ENCODE assay signal across 16 mouse cellular contexts in genomic region chr14:50824219-50824618, GRCm38 (mm10). TPM values are rescaled to one million over a fixed set of nuclear protein-coding genes. Genes with fewer than 3 reads are reported as not detected.
DNase-seq lines count a peak whose midpoint lies in the region; ATAC-seq and TF ChIP-seq lines count a peak whose summit lies in the region.
"Had no signal": no experiment of that assay in that cellular context is flagged by ENCODE, and none has a peak within 500 bp of the region (broad histone marks: within the 10 kb centered on the region; RNA-seq: fewer than 3 reads in every experiment).

No protein-coding gene starts in this region.

- TF ChIP-seq CTCF in MEL (IDR thresholded peaks at IDR 0.05 in 2 of 3, conservative IDR thresholded peaks at IDR 0.05 in 1 of 3; ENCODE audit: control insufficient read depth in 1 of 3, insufficient read depth in 1 of 3, low read depth in 2 of 3, low read length in 3 of 3, poor library complexity in 1 of 3, severe bottlenecking in 1 of 3), result no peak
- no peak for TF ChIP-seq CTCF in small intestine, adult 2 months (IDR thresholded peaks at IDR 0.05; ENCODE audit: extremely low read depth, insufficient read length, insufficient replicate concordance, low read depth, low read length)

- no peak for ATAC-seq in erythroid progenitor cell, adult 5-6 weeks (replicated peaks; ENCODE audit: low FRiP score, poor library complexity, severe bottlenecking)
- ATAC-seq in forebrain, embryonic 13.5 days, result no peak
- ATAC-seq: intestine, embryonic 15.5 days had no signal

- H3K9ac ChIP-seq in MEL (ENCODE audit: control insufficient read depth, low read depth, low read length, poor library complexity, severe bottlenecking), result peak overlapping the region; percentile 31; the same call in 1 of the 2 replicates
- no peak overlapping the region for H3K9ac ChIP-seq in forebrain, embryonic 13.5 days
- H3K9ac ChIP-seq: intestine, embryonic 15.5 days had no signal

- no peak for TF ChIP-seq EP300 in MEL (IDR thresholded peaks at IDR 0.05; ENCODE audit: low read depth in 1 of 2, low read length in 2 of 2)

- H3K4me1 ChIP-seq in MEL (ENCODE audit: control insufficient read depth in 1 of 2, insufficient read depth in 2 of 2, low read length in 2 of 2), result peaks cover 2 to 7% of the 10 kb centered on the region in 2 experiments; a peak in 2 of 4 replicates
- H3K4me1 ChIP-seq in small intestine, adult 2 months (ENCODE audit: control insufficient read depth, insufficient read depth, insufficient read length, low read length), result no peaks in the 10 kb centered on the region
- H3K4me1 ChIP-seq in forebrain, embryonic 13.5 days, result no peaks in the 10 kb centered on the region
- H3K4me1 ChIP-seq: heart, embryonic 10.5 days; intestine, embryonic 15.5 days had no signal

- H3K9me3 ChIP-seq in MEL (replicated peaks; ENCODE audit: insufficient read depth, low read length), result no peaks in the 10 kb centered on the region
- H3K9me3 ChIP-seq in forebrain, embryonic 13.5 days (replicated peaks), result no peaks in the 10 kb centered on the region
- H3K9me3 ChIP-seq: heart, embryonic 10.5 days; intestine, embryonic 15.5 days had no signal

- TF ChIP-seq POLR2A in MEL (IDR thresholded peaks at IDR 0.05; ENCODE audit: control insufficient read depth in 1 of 2, insufficient read depth in 1 of 2, low read depth in 1 of 2, low read length in 2 of 2, poor library complexity in 1 of 2), result no peak
- no peak for TF ChIP-seq POLR2A in small intestine, adult 2 months (IDR thresholded peaks at IDR 0.05; ENCODE audit: low read depth, low read length)

- H3K27me3 ChIP-seq in MEL (ENCODE audit: control insufficient read depth in 1 of 2, insufficient read depth in 2 of 2, low read length in 2 of 2), result no peaks in the 10 kb centered on the region
- H3K27me3 ChIP-seq in small intestine, adult 2 months (ENCODE audit: control insufficient read depth, insufficient read depth, low read length), result no peaks in the 10 kb centered on the region
- no peaks in the 10 kb centered on the region for H3K27me3 ChIP-seq in forebrain, embryonic 13.5 days
- H3K27me3 ChIP-seq: intestine, embryonic 15.5 days had no signal

- TF ChIP-seq RAD21 in MEL (IDR thresholded peaks at IDR 0.05; ENCODE audit: low read depth, low read length), result no peak

- peak; percentile 37 for DNase-seq in lung, postnatal 36 days
- no peak for DNase-seq in lung, postnatal 25 days (ENCODE audit: low spot score)
- DNase-seq in MEL (ENCODE audit: low read depth, low spot score), result peak; percentile 57
- peak; percentile 72 for DNase-seq in induced T-regulatory cell, adult 2 months (ENCODE audit: low read depth)
- DNase-seq: cerebellum, adult 8-10 months; heart, postnatal 4 days; kidney, postnatal 10 days; thymus, postnatal 14 days had no signal

- no peaks in the 10 kb centered on the region for H3K79me2 ChIP-seq in MEL (ENCODE audit: control insufficient read depth, insufficient read depth, low read length, poor library complexity)

- no peak overlapping the region for H3K4me2 ChIP-seq in forebrain, embryonic 13.5 days
- H3K4me2 ChIP-seq: intestine, embryonic 15.5 days had no signal

- peak overlapping the region; percentile 41 for H3K27ac ChIP-seq in MEL (ENCODE audit: control insufficient read depth, low read depth, low read length)
- peak overlapping the region; percentile 37; the same call in 1 of the 2 replicates for H3K27ac ChIP-seq in small intestine, adult 2 months (ENCODE audit: insufficient read depth, low read depth, low read length)
- no peak overlapping the region for H3K27ac ChIP-seq in forebrain, embryonic 13.5 days
- H3K27ac ChIP-seq: heart, embryonic 10.5 days; intestine, embryonic 15.5 days had no signal

- 73% methylated on average over 9 of the region's 9 CpGs for whole genome bisulfite sequencing in small intestine, adult 2 months
- 89% methylated on average over 9 of the region's 9 CpGs for WGBS in forebrain, embryonic 13.5 days

- H3K36me3 ChIP-seq in MEL (ENCODE audit: control insufficient read depth in 1 of 2, insufficient read depth in 2 of 2, low read length in 2 of 2), result peaks cover 8 to 10% of the 10 kb centered on the region in 2 experiments; a peak in 3 of 4 replicates
- H3K36me3 ChIP-seq in small intestine, adult 2 months (ENCODE audit: control insufficient read depth, insufficient read depth, low read length), result peaks cover 82% of the 10 kb centered on the region
- peaks cover 45% of the 10 kb centered on the region for H3K36me3 ChIP-seq in forebrain, embryonic 13.5 days (ENCODE audit: poor library complexity, severe bottlenecking)

- H3K4me3 ChIP-seq in MEL (ENCODE audit: control insufficient read depth in 1 of 2, insufficient read depth in 1 of 2, low read depth in 2 of 2, low read length in 2 of 2), result peak overlapping the region; percentile 32 to 45; a peak in 3 of 4 replicates
- H3K4me3 ChIP-seq in small intestine, adult 2 months (ENCODE audit: low read depth, low read length), result 0 out of 2 replicates have a peak overlapping the region, but pooled peaks have one; percentile 9
- H3K4me3 ChIP-seq in forebrain, embryonic 13.5 days, result no peak overlapping the region
- H3K4me3 ChIP-seq: erythroblast, embryonic 14.5 days; heart, embryonic 10.5 days; intestine, embryonic 15.5 days had no signal

TF ChIP-seq in MEL, 35 proteins besides CTCF, POLR2A, EP300 and RAD21:
- TF ChIP-seq MAZ (IDR thresholded peaks at IDR 0.05; ENCODE audit: low read depth, low read length) (no peak), GATA1 (IDR thresholded peaks at IDR 0.05; ENCODE audit: low read depth, low read length) (peak; percentile 77), USF2 (IDR thresholded peaks at IDR 0.05; ENCODE audit: borderline replicate concordance in 1 of 2, insufficient read depth in 1 of 2, low read depth in 1 of 2, low read length in 2 of 2) (no peak), ZC3H11A (IDR thresholded peaks at IDR 0.05; ENCODE audit: low read depth, low read length) (no peak), E2F4 (IDR thresholded peaks at IDR 0.05; ENCODE audit: borderline replicate concordance, low read depth, low read length) (no peak), KAT2A (conservative IDR thresholded peaks at IDR 0.05; ENCODE audit: low read depth, low read length) (no peak), GABPA (IDR thresholded peaks at IDR 0.05; ENCODE audit: low read depth, low read length) (no peak), ZKSCAN1 (IDR thresholded peaks at IDR 0.05; ENCODE audit: low read depth, low read length) (no peak)
TF ChIP-seq in MEL: peak in this region for 1.

RNA-seq across cellular contexts. Expression of gene Parp2, which starts 16.6 kb away (rescaled TPM):
- 65.6 and 81.1 TPM in 2 replicates for total RNA-seq in MEL (2012; rRNA removed)
- polyA plus RNA-seq in MEL (2012; ENCODE audit: insufficient read depth in 1 of 2, insufficient read length in 2 of 2, low read depth in 1 of 2, low replicate concordance in 2 of 2, missing spikeins in 1 of 2), result 10 to 100 TPM in 1 of 2 experiments, not detected in 1; 83.2 TPM
- polyA plus RNA-seq in small intestine, adult 2 months (2012; rRNA removed), result 2.9 and 5.8 TPM in 2 replicates
- 18.0 and 29.3 TPM in 2 replicates for total RNA-seq in erythroid progenitor cell, adult 5-6 weeks (2015; ENCODE audit: low replicate concordance)
- 32.5 and 63.5 TPM in 2 replicates for total RNA-seq in erythroid progenitor cell, adult 5-6 weeks (2017; ENCODE audit: low replicate concordance)
- polyA plus RNA-seq in forebrain, embryonic 13.5 days (2015; fragmentation: Nextera tagmentation; extraction: Ambion mirVana), result 65.0 and 67.2 TPM in 2 replicates

RNA-seq across cellular contexts. Expression of gene Ccnb1ip1, which starts 16.7 kb away (rescaled TPM):
- total RNA-seq in MEL (2012; rRNA removed), result 23.3 and 28.3 TPM in 2 replicates
- 10 to 100 TPM in 1 of 2 experiments, not detected in 1; 27.6 TPM for polyA plus RNA-seq in MEL (2012; ENCODE audit: insufficient read depth in 1 of 2, insufficient read length in 2 of 2, low read depth in 1 of 2, low replicate concordance in 2 of 2, missing spikeins in 1 of 2)
- not detected in 2 replicates for polyA plus RNA-seq in small intestine, adult 2 months (2012; rRNA removed)
- total RNA-seq in erythroid progenitor cell, adult 5-6 weeks (2015; ENCODE audit: low replicate concordance), result not detected in 2 replicates
- not detected in 2 replicates for total RNA-seq in erythroid progenitor cell, adult 5-6 weeks (2017; ENCODE audit: low replicate concordance)
- not detected in 2 replicates for polyA plus RNA-seq in forebrain, embryonic 13.5 days (2015; fragmentation: Nextera tagmentation; extraction: Ambion mirVana)
- total RNA-seq: adrenal gland, postnatal 4 days had no signal
- polyA plus RNA-seq: heart, embryonic 10.5 days; intestine, embryonic 15.5 days; limb, embryonic 14.5 days had no signal

RNA-seq across cellular contexts. Expression of gene Ttc5, which starts 38.9 kb away (rescaled TPM):
- 22.7 and 24.2 TPM in 2 replicates for total RNA-seq in MEL (2012; rRNA removed)
- polyA plus RNA-seq in MEL (2012; ENCODE audit: insufficient read depth in 1 of 2, insufficient read length in 2 of 2, low read depth in 1 of 2, low replicate concordance in 2 of 2, missing spikeins in 1 of 2), result 10 to 100 TPM in 1 of 2 experiments, not detected in 1; 28.1 TPM
- 6.8 and 13.5 TPM in 2 replicates for polyA plus RNA-seq in small intestine, adult 2 months (2012; rRNA removed)
- 13.3 and 21.4 TPM in 2 replicates for total RNA-seq in erythroid progenitor cell, adult 5-6 weeks (2015; ENCODE audit: low replicate concordance)
- 12.3 and 18.5 TPM in 2 replicates for total RNA-seq in erythroid progenitor cell, adult 5-6 weeks (2017; ENCODE audit: low replicate concordance)
- polyA plus RNA-seq in forebrain, embryonic 13.5 days (2015; fragmentation: Nextera tagmentation; extraction: Ambion mirVana), result 128 and 130 TPM in 2 replicates

RNA-seq across cellular contexts. Expression of gene Tep1, which starts 46.1 kb away (rescaled TPM):
- 19.5 and 36.8 TPM in 2 replicates for total RNA-seq in MEL (2012; rRNA removed)
- polyA plus RNA-seq in MEL (2012; ENCODE audit: insufficient read depth in 1 of 2, insufficient read length in 2 of 2, low read depth in 1 of 2, low replicate concordance in 2 of 2, missing spikeins in 1 of 2), result 10 to 100 TPM in 1 of 2 experiments, not detected in 1; 13.7 TPM
- polyA plus RNA-seq in small intestine, adult 2 months (2012; rRNA removed), result 48.1 and 105 TPM in 2 replicates
- total RNA-seq in erythroid progenitor cell, adult 5-6 weeks (2015; ENCODE audit: low replicate concordance), result 12.3 and 13.8 TPM in 2 replicates
- 3.0 and 3.6 TPM in 2 replicates for total RNA-seq in erythroid progenitor cell, adult 5-6 weeks (2017; ENCODE audit: low replicate concordance)
- 1.9 and 3.5 TPM in 2 replicates for polyA plus RNA-seq in forebrain, embryonic 13.5 days (2015; fragmentation: Nextera tagmentation; extraction: Ambion mirVana)
- polyA plus RNA-seq: erythroblast, embryonic 14.5 days had no signal
